Mouse (Mus musculus) G1E-ER4 (cell line): ENCODE results near the gene Rbpj. TPM values are rescaled to one million over a fixed set of nuclear protein-coding genes. Genes with fewer than 3 reads are reported as not detected.

Experiments
- GATA1 ChIP-seq: IDR thresholded peaks from one replicate; pipeline ENCODE4 v1.8.0; 2012; ENCODE audit warnings: low read length, inconsistent platforms
- polyA plus RNA-seq: library from polyadenylated mRNA; stranded (reverse); fragments of >175 nt; gene quantifications from 2 replicates; pipeline ENCODE4 v1.2.3, GENCODE M21; 2012

Gene Rbpj
- polyA plus RNA-seq, 1 experiment = 3.5 TPM

GRCm38 (mm10) chr5:53584069-53584767, 118.3 kb downstream of the Rbpj start:
- TF ChIP-seq GATA1 = no peak

DNA sequence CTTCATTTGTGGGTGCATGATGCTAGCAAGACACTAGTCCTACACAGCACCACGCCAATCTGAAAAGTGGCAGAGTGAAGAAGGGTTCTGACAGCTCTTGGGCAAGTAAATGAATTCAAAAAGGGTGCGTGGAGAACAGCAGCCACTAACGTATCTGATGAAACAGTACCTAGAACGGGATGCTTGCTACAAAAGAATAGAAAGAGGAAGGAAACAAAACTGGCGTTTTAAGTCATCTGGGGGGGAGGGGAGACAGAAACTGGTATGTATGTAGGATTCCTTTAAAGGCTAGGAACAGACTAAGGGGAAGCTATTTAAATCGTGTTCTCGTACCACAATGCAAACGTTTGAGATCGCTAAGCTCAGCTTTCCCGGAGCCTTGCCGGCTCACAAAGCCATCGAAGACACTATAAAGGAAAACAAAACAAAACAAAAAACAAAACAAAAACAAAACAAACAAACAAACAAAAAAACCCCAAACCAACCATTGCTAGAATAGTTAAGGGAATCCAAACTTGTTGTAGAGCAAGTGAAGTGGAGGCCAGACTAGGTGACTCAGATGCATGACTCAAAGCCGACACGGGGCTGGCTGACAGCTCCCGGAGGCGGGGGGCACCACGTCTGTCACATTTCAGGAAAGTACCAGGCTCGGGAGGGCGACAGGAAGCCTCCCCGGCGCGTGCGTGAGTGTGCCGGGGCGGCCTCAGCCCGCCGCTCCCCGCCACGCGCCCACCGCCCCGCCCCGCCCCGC, 122.6 kb downstream of the Rbpj start:
- TF ChIP-seq GATA1 = no peak

DNA sequence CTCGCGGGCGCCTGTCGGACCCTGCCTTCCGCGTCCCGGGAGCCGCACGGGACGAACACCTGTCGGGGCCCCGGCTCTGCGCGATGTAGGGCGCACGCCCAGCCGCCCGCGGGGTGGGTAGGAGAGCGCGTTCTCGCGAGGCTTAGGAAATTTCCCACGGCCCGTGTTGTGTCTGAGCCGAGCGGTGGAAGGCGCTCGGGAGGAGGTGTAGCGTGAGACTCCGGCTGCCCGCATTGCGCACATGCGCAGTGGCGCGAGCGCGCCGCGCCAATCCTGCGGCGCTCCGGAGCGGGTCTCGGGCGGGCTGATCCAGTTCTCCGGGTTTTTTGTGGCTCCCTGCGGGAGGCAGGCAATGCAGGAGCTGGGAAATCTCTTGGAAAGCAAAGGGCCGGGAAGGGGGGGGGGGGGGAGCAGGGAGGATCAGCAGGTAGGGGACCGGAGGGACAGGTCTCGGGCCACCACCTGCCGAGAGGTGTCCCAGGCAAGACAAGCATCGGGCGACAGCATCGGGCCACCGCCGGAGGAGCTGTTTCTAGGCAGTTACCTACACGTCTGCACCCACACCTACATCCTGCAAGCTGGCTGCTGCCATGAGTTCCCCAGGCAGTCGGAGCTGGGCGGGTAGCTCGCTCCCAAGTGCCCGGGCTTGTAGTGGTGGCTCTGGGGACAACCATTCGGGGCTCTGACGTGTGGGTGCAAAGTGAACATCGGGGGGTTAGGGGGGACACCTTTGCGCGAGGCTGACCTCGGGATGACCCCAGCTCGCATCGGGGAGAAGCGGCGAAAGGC, 123.4 kb downstream of the Rbpj start:
- no peak for TF ChIP-seq GATA1

DNA sequence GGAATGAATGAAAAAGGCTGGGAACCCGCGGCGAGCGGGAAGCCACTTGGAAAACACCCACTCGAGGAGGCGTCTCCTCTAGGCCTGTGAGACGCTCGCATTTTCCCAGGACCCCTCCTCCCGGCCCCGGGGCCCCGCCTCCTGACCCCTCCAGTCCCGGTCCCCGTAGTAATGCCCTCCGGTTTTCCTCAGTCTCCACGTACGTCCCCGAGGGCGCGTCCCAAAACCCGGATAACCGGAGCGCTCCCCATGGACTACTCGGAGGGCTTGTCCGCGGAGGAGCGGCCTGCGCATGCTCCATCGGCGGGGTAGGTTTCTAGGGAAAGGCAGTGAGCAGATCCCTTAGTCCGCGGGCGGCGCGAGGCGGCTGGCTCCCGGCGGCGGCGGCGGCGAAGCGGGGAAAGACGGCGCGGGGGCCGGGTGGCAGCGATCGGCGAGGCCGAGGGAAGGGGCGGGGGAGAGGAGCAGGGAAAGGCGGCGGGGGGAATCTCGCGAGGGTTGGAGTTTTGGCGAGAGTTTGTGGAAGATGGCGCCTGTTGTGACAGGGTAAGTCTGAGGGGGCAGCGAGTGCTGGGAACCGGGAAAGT, 124.3 kb downstream of the Rbpj start:
- no peak for TF ChIP-seq GATA1

GRCm38 (mm10) chr5:53590875-53591682, 125.1 kb downstream of the Rbpj start:
- TF ChIP-seq GATA1 = no peak

GRCm38 (mm10) chr5:53591683-53592050, 125.7 kb downstream of the Rbpj start:
- TF ChIP-seq GATA1 = no peak

DNA sequence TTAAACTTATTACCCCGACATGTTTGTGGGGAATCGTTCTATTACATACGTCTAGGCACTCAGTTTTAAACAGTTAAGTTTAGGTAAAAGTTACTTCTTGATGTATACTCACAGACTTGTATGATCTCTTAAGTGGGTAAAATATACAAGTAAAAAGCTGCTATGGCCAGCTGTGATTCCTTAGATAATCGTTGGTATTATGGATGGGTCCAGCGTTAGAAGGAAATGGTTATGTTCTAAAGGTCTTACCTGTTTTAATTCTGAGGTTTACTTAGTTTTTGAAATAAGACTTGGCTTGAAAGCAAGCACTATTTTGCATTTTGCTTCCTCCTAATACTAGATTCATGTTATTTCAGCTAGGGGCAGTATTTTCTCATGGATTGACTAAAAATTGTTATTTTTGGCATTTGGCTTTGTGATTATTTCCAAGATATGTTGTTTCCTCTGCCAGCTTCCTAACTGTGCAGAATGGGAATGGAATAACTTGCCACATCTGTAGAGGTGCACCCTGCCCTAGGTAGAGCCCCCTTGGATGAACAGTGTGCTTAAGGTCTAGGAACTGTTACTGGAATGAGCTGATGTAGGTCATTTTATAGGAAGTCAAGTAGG, 127.2 kb downstream of the Rbpj start:
- no peak for TF ChIP-seq GATA1

DNA sequence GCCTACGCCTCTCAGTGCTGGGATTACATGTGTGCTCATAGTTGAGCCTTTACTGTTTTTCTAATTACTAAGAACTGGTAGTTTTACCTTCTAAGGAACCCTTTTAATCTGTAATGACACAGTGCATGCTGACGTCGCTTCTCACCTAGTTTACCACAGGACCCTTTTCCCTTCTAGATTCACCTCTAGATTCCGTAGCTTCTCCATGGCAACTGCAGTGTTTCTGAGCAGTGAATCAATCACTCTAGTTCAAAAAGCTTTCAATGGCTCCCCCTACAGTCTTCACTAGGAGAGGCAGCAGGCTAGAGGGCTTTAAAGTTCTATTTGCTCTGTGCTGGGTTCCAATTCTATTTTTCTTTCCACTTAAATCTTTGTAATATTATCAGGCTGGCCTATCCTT, 128.3 kb downstream of the Rbpj start:
- no peak for TF ChIP-seq GATA1

GRCm38 (mm10) chr5:53598510-53598909, 132.6 kb downstream of the Rbpj start:
- no peak for TF ChIP-seq GATA1

DNA sequence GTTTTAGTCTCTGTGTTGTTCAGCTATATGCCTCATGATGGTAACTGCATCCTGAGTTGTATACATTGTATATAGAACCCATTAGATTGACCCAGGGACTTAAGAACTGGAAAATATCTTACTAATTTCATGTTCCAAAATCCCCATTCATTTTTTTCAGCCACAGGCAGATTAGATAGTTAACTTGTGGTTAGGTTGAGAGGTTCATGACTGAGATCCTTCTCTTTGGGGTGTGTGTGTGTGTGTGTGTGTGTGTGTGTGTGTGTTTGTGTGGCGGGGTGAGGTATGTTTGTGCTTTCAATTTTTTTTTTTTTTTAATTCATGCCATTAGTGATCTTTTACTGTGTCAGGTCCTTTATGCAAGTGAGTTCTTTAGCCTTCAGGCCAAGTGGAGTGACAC, 133.2 kb downstream of the Rbpj start:
- TF ChIP-seq GATA1 = no peak

- no peak for TF ChIP-seq GATA1
These were observed 136.2 kb downstream of the Rbpj start for GRCm38 (mm10) chr5:53602194-53602593.

- TF ChIP-seq GATA1 = no peak
These were observed 139.5 kb downstream of the Rbpj start for GRCm38 (mm10) chr5:53605450-53605849.

DNA sequence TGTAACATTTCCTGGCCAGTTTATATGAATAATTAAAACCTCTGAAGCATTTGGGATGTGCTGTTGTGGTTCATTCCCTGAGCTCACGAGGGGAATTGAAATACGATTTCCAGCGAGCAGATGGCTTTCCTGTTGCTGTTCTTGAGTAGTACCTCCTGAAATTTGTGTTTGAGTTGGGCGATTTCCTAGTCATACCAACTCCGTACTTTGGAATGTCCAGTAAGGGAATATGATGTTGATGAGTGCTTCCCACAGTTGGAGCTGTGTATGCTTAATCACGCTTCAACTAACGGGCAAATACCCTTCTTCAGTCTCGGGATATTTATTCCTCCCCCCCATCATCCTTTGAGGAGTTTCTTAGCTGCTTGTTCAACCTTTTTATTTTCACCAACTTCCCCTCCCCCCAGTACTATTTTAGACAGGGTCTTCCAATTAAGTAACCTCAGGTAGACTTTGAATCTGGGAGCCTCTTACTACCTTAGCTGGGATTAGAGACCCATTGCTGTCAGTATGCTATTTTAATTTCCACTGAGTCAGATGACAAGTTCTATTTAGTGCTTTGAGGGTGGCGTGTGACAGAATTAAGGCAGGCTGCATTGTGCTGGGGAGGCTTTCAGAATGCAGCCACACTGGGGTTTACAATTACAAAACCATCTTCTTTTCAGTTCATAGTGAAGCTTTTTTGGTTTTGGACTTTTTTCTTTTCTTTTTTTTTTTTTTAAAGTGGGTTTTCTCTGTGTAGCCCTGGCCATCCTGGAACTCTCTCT, 141.5 kb downstream of the Rbpj start:
- no peak for TF ChIP-seq GATA1

DNA sequence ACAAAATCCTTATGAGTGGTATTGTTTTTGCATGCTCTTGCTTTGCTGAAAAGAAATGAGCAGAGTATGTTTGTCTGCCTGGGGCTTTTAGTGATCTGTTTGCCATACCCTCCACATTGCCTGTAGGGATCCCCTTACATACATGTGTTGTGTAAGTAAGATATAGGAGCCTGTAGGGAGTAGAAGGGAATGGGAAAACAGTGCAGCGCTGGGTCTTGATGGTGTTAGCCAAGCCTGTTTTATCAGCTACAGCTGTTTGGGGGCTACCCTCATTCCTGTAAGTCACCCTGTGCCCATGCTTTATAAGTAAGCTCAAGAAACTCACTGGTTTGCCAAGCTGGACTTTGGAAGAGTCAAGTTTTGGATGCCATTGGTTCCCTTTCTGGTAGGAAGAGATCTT, 152.9 kb downstream of the Rbpj start:
- no peak for TF ChIP-seq GATA1

GRCm38 (mm10) chr5:53632026-53632425, 166.1 kb downstream of the Rbpj start:
- TF ChIP-seq GATA1 = no peak
